In genomic region chr5:137674786-137675185, GRCm38 (mm10) we compare ENCODE assay signal across 23 mouse cellular contexts. TPM values are rescaled to one million over a fixed set of nuclear protein-coding genes. Genes with fewer than 3 reads are reported as not detected.
DNase-seq lines count a peak whose midpoint lies in the region; ATAC-seq and TF ChIP-seq lines count a peak whose summit lies in the region.
"Had no signal": no experiment of that assay in that cellular context is flagged by ENCODE, and none has a peak within 500 bp of the region (broad histone marks: within the 10 kb centered on the region; RNA-seq: fewer than 3 reads in every experiment).

No protein-coding gene starts in this region.

- no peak for TF ChIP-seq POLR2A in kidney, adult 2 months (IDR thresholded peaks at IDR 0.05; ENCODE audit: low read depth, low read length)
- TF ChIP-seq POLR2A in liver, adult 2 months (IDR thresholded peaks at IDR 0.05; ENCODE audit: extremely low read depth, insufficient read depth, low read length) = no peak

- no peak overlapping the region for H3K9ac ChIP-seq in kidney, embryonic 16.5 days (replicated peaks; ENCODE audit: low read length)
- peak overlapping the region; percentile 61 for H3K9ac ChIP-seq in liver, adult 2 months (ENCODE audit: low read depth, low read length)
- no peak overlapping the region for H3K9ac ChIP-seq in liver, embryonic 11.5 days (ENCODE audit: low read depth, low read length)
- no peak overlapping the region for H3K9ac ChIP-seq in liver, embryonic 13.5 days
- no peak overlapping the region for H3K9ac ChIP-seq in liver, postnatal 0 days (replicated peaks)
- H3K9ac ChIP-seq: embryonic facial prominence, embryonic 15.5 days; heart, embryonic 13.5 days had no signal

- no peak overlapping the region for H3K4me2 ChIP-seq in kidney, embryonic 16.5 days (replicated peaks; ENCODE audit: low read depth, low read length)
- no peak overlapping the region for H3K4me2 ChIP-seq in liver, embryonic 11.5 days
- H3K4me2 ChIP-seq in liver, embryonic 13.5 days = no peak overlapping the region
- peak overlapping the region; percentile 34; the same call in 1 of the 2 replicates for H3K4me2 ChIP-seq in liver, postnatal 0 days (ENCODE audit: low read depth, low read length)
- H3K4me2 ChIP-seq: embryonic facial prominence, embryonic 15.5 days; heart, embryonic 13.5 days had no signal

- TF ChIP-seq EP300 in liver, postnatal 0 days (IDR thresholded peaks at IDR 0.05; ENCODE audit: low read depth) = peak; percentile 77; the same call in 1 of the 2 replicates

- H3K27me3 ChIP-seq in kidney, adult 2 months (replicated peaks; ENCODE audit: control insufficient read depth, insufficient read depth, low read length) = no peaks in the 10 kb centered on the region
- no peaks in the 10 kb centered on the region for H3K27me3 ChIP-seq in kidney, embryonic 16.5 days (ENCODE audit: insufficient read depth, low read length)
- H3K27me3 ChIP-seq in liver, adult 2 months (ENCODE audit: control insufficient read depth, insufficient read depth, low read length) = no peaks in the 10 kb centered on the region
- no peaks in the 10 kb centered on the region for H3K27me3 ChIP-seq in liver, embryonic 11.5 days (replicated peaks; ENCODE audit: control insufficient read depth, insufficient read depth, low read length)
- no peaks in the 10 kb centered on the region for H3K27me3 ChIP-seq in liver, embryonic 13.5 days
- no peaks in the 10 kb centered on the region for H3K27me3 ChIP-seq in liver, postnatal 0 days (ENCODE audit: insufficient read depth, low read length)
- no peaks in the 10 kb centered on the region for H3K27me3 ChIP-seq in heart, embryonic 10.5 days (ENCODE audit: insufficient read depth, poor library complexity, severe bottlenecking)
- H3K27me3 ChIP-seq: embryonic facial prominence, embryonic 15.5 days; heart, embryonic 13.5 days had no signal

- H3K36me3 ChIP-seq in kidney, adult 2 months (ENCODE audit: control insufficient read depth, insufficient read depth, low read length) = no peaks in the 10 kb centered on the region
- H3K36me3 ChIP-seq in kidney, embryonic 16.5 days (ENCODE audit: insufficient read depth, low read length) = no peaks in the 10 kb centered on the region
- H3K36me3 ChIP-seq in liver, adult 2 months (ENCODE audit: control insufficient read depth, insufficient read depth, low read length) = no peaks in the 10 kb centered on the region
- peaks cover 15% of the 10 kb centered on the region for H3K36me3 ChIP-seq in liver, embryonic 11.5 days (ENCODE audit: control insufficient read depth, insufficient read depth, low read length)
- H3K36me3 ChIP-seq in liver, embryonic 13.5 days = peaks cover 71% of the 10 kb centered on the region
- peaks cover 18% of the 10 kb centered on the region for H3K36me3 ChIP-seq in liver, postnatal 0 days (replicated peaks; ENCODE audit: insufficient read depth, low read length)
- peaks cover 16% of the 10 kb centered on the region; the same call in 1 of the 2 replicates for H3K36me3 ChIP-seq in heart, embryonic 10.5 days

- peak; percentile 74 for DNase-seq in kidney, adult 2 months
- DNase-seq in liver, adult 2 months (ENCODE audit: extremely low read depth, low read depth, low spot score) = peak; percentile 99
- DNase-seq in liver, embryonic 11.5 days (ENCODE audit: low spot score) = no peak
- no peak for DNase-seq in liver, embryonic 13.5 days
- DNase-seq in liver, postnatal 0 days = peak; percentile 52
- no peak for DNase-seq in heart, embryonic 10.5 days (ENCODE audit: low spot score)
- no peak for DNase-seq in cerebellum, adult 9-11 months
- DNase-seq: adrenal gland, adult 2 months; adrenal gland, postnatal 25 days; cerebellum, adult 18-20 months; cerebellum, postnatal 14 days; embryo, embryonic 11 days; gastrocnemius, adult 2 months; gastrocnemius, postnatal 25 days; heart, postnatal 36 days had no signal

- peaks cover 24% of the 10 kb centered on the region; the same call in 1 of the 2 replicates for H3K79me2 ChIP-seq in liver, adult 2 months (ENCODE audit: control insufficient read depth, insufficient read depth, low read length)

- H3K27ac ChIP-seq in kidney, adult 2 months (ENCODE audit: insufficient read depth, low read depth, low read length) = peak overlapping the region; percentile 83
- H3K27ac ChIP-seq in kidney, embryonic 16.5 days (ENCODE audit: low read length) = no peak overlapping the region
- H3K27ac ChIP-seq in liver, adult 2 months (replicated peaks; ENCODE audit: insufficient read depth, low read depth, low read length) = peak overlapping the region; percentile 97
- no peak overlapping the region for H3K27ac ChIP-seq in liver, embryonic 11.5 days (ENCODE audit: low read depth, low read length)
- H3K27ac ChIP-seq in liver, embryonic 13.5 days = peak overlapping the region; percentile 93; the same call in 1 of the 2 replicates
- H3K27ac ChIP-seq in liver, postnatal 0 days (ENCODE audit: low read depth) = peak overlapping the region; percentile 91
- no peak overlapping the region for H3K27ac ChIP-seq in heart, embryonic 10.5 days
- H3K27ac ChIP-seq: embryonic facial prominence, embryonic 15.5 days; forebrain, embryonic 10.5 days; gastrocnemius, adult 2 months; heart, embryonic 13.5 days had no signal

- ATAC-seq in kidney, embryonic 16.5 days (ENCODE audit: low FRiP score, low TSS enrichment) = no peak
- no peak for ATAC-seq in liver, embryonic 11.5 days (replicated peaks; ENCODE audit: low FRiP score)
- ATAC-seq in liver, embryonic 13.5 days (ENCODE audit: low read depth) = no peak
- ATAC-seq in liver, postnatal 0 days = peak; percentile 73
- ATAC-seq: forebrain, embryonic 14.5 days had no signal

- WGBS in kidney, adult 2 months = 65% methylated on average over 8 of the region's 8 CpGs
- whole genome bisulfite sequencing in kidney, embryonic 16.5 days = 91% methylated on average over 8 of the region's 8 CpGs
- 37% methylated on average over 8 of the region's 8 CpGs for WGBS in liver, adult 2 months
- WGBS in liver, embryonic 11.5 days = 89% methylated on average over 8 of the region's 8 CpGs
- 85% methylated on average over 8 of the region's 8 CpGs for WGBS in liver, embryonic 13.5 days (ENCODE audit: insufficient replicate concordance)
- 79% methylated on average over 8 of the region's 8 CpGs for WGBS in liver, postnatal 0 days (ENCODE audit: insufficient replicate concordance)
- 92% methylated on average over 8 of the region's 8 CpGs for WGBS in heart, embryonic 10.5 days

- no peak overlapping the region for H3K4me3 ChIP-seq in kidney, adult 2 months (ENCODE audit: insufficient read depth, low read depth, low read length)
- H3K4me3 ChIP-seq in kidney, embryonic 16.5 days (ENCODE audit: low read length) = no peak overlapping the region
- H3K4me3 ChIP-seq in liver, adult 2 months (ENCODE audit: insufficient read depth, low read depth, low read length) = peak overlapping the region; percentile 10; the same call in 1 of the 2 replicates
- no peak overlapping the region for H3K4me3 ChIP-seq in liver, embryonic 11.5 days (ENCODE audit: low read depth, low read length)
- no peak overlapping the region for H3K4me3 ChIP-seq in liver, embryonic 13.5 days (replicated peaks)
- H3K4me3 ChIP-seq in liver, postnatal 0 days (ENCODE audit: low read depth, low read length) = no peak overlapping the region
- H3K4me3 ChIP-seq in heart, embryonic 10.5 days = no peak overlapping the region
- H3K4me3 ChIP-seq: embryonic facial prominence, embryonic 15.5 days; erythroblast, embryonic 14.5 days; forebrain, embryonic 10.5 days; gastrocnemius, adult 2 months; heart, embryonic 13.5 days had no signal

- no peak for TF ChIP-seq CTCF in kidney, adult 2 months (conservative IDR thresholded peaks at IDR 0.05; ENCODE audit: insufficient read depth, insufficient read length, low read depth, low read length)
- TF ChIP-seq CTCF in liver, adult 2 months (IDR thresholded peaks at IDR 0.05; ENCODE audit: low read depth, low read length) = no peak
- no peak for TF ChIP-seq CTCF in liver, postnatal 0 days (IDR thresholded peaks at IDR 0.05; ENCODE audit: low read depth)

- no peaks in the 10 kb centered on the region for H3K9me3 ChIP-seq in kidney, embryonic 16.5 days (ENCODE audit: low read length)
- no peaks in the 10 kb centered on the region for H3K9me3 ChIP-seq in liver, embryonic 11.5 days (ENCODE audit: control insufficient read depth, low read length)
- H3K9me3 ChIP-seq in liver, embryonic 13.5 days (replicated peaks) = no peaks in the 10 kb centered on the region
- H3K9me3 ChIP-seq in liver, postnatal 0 days (ENCODE audit: low read length) = no peaks in the 10 kb centered on the region
- no peaks in the 10 kb centered on the region for H3K9me3 ChIP-seq in heart, embryonic 10.5 days
- H3K9me3 ChIP-seq: embryonic facial prominence, embryonic 15.5 days; forebrain, embryonic 10.5 days; heart, embryonic 13.5 days had no signal

- peaks cover 31% of the 10 kb centered on the region for H3K4me1 ChIP-seq in kidney, adult 2 months (ENCODE audit: control insufficient read depth, insufficient read depth, low read length)
- H3K4me1 ChIP-seq in kidney, embryonic 16.5 days (ENCODE audit: insufficient read depth, low read length) = peaks cover 21% of the 10 kb centered on the region
- peaks cover 52% of the 10 kb centered on the region for H3K4me1 ChIP-seq in liver, adult 2 months (ENCODE audit: control insufficient read depth, insufficient read depth, low read length)
- H3K4me1 ChIP-seq in liver, embryonic 11.5 days (replicated peaks; ENCODE audit: control insufficient read depth, insufficient read depth, low read length) = peaks cover 30% of the 10 kb centered on the region
- H3K4me1 ChIP-seq in liver, embryonic 13.5 days (replicated peaks) = peaks cover 78% of the 10 kb centered on the region
- peaks cover 51% of the 10 kb centered on the region for H3K4me1 ChIP-seq in liver, postnatal 0 days (ENCODE audit: insufficient read depth)
- H3K4me1 ChIP-seq in heart, embryonic 10.5 days = peaks cover 24% of the 10 kb centered on the region

RNA-seq across cellular contexts. Expression of gene Agfg2, which starts 9.7 kb away (rescaled TPM):
- 36.5 and 48.1 TPM in 2 replicates for polyA plus RNA-seq in kidney, adult 2 months (2012; rRNA removed)
- 17.2 and 21.1 TPM in 2 replicates for polyA plus RNA-seq in kidney, embryonic 16.5 days (2015; fragmentation: Nextera tagmentation; extraction: Ambion mirVana)
- total RNA-seq in liver, adult 2 months (2014; rRNA removed) = 14.8 and 22.1 TPM in 2 replicates
- 35.9 and 42.2 TPM in 2 replicates for polyA plus RNA-seq in liver, adult 2 months (2012; rRNA removed)
- polyA plus RNA-seq in liver, embryonic 11.5 days (2014; fragmentation: Nextera tagmentation; extraction: Ambion mirVana) = 29.3 and 32.4 TPM in 2 replicates
- polyA plus RNA-seq in liver, embryonic 13.5 days (2015; fragmentation: Nextera tagmentation; extraction: Ambion mirVana) = 32.1 and 37.8 TPM in 2 replicates
- 29.5 and 34.1 TPM in 2 replicates for polyA plus RNA-seq in liver, postnatal 0 days (2015; fragmentation: Nextera tagmentation; extraction: Ambion mirVana)
- polyA plus RNA-seq in heart, embryonic 10.5 days (2016; fragmentation: Nextera tagmentation; extraction: Ambion mirVana) = 31.9 and 34.0 TPM in 2 replicates

RNA-seq across cellular contexts. Expression of gene Irs3, which starts 29.3 kb away (rescaled TPM):
- polyA plus RNA-seq in kidney, adult 2 months (2012; rRNA removed) = 4.2 and 4.4 TPM in 2 replicates
- polyA plus RNA-seq in kidney, embryonic 16.5 days (2015; fragmentation: Nextera tagmentation; extraction: Ambion mirVana) = 0.94 and 1.4 TPM in 2 replicates
- 0.07 TPM in 1 of 2 replicates, not detected in the other for total RNA-seq in liver, adult 2 months (2014; rRNA removed)
- 0.07 and 0.20 TPM in 2 replicates for polyA plus RNA-seq in liver, adult 2 months (2012; rRNA removed)
- polyA plus RNA-seq in liver, embryonic 11.5 days (2014; fragmentation: Nextera tagmentation; extraction: Ambion mirVana) = 0.12 and 0.49 TPM in 2 replicates
- polyA plus RNA-seq in liver, embryonic 13.5 days (2015; fragmentation: Nextera tagmentation; extraction: Ambion mirVana) = 0.13 TPM in 1 of 2 replicates, not detected in the other
- polyA plus RNA-seq in liver, postnatal 0 days (2015; fragmentation: Nextera tagmentation; extraction: Ambion mirVana) = 0.11 TPM in 1 of 2 replicates, not detected in the other
- polyA plus RNA-seq in heart, embryonic 10.5 days (2016; fragmentation: Nextera tagmentation; extraction: Ambion mirVana) = 0.60 and 0.74 TPM in 2 replicates
- total RNA-seq: common myeloid progenitor, adult 5-6 weeks; granulocyte monocyte progenitor cell, adult 5-6 weeks had no signal
- polyA plus RNA-seq: erythroblast, embryonic 14.5 days; forebrain, embryonic 14.5 days; heart, embryonic 13.5 days had no signal

RNA-seq across cellular contexts. Expression of gene Sap25, which starts 33.7 kb away (rescaled TPM):
- polyA plus RNA-seq in kidney, adult 2 months (2012; rRNA removed) = 61.1 and 77.6 TPM in 2 replicates
- polyA plus RNA-seq in kidney, embryonic 16.5 days (2015; fragmentation: Nextera tagmentation; extraction: Ambion mirVana) = 11.7 and 13.3 TPM in 2 replicates
- total RNA-seq in liver, adult 2 months (2014; rRNA removed) = 0.65 and 1.6 TPM in 2 replicates
- polyA plus RNA-seq in liver, adult 2 months (2012; rRNA removed) = 13.0 and 22.7 TPM in 2 replicates
- 7.1 and 11.9 TPM in 2 replicates for polyA plus RNA-seq in liver, embryonic 11.5 days (2014; fragmentation: Nextera tagmentation; extraction: Ambion mirVana)
- polyA plus RNA-seq in liver, embryonic 13.5 days (2015; fragmentation: Nextera tagmentation; extraction: Ambion mirVana) = 2.8 and 3.4 TPM in 2 replicates
- 3.4 and 4.0 TPM in 2 replicates for polyA plus RNA-seq in liver, postnatal 0 days (2015; fragmentation: Nextera tagmentation; extraction: Ambion mirVana)
- polyA plus RNA-seq in heart, embryonic 10.5 days (2016; fragmentation: Nextera tagmentation; extraction: Ambion mirVana) = 4.8 and 6.4 TPM in 2 replicates

RNA-seq across cellular contexts. Expression of gene Gm20605, which starts 45.8 kb away (rescaled TPM):
- 12.2 and 19.8 TPM in 2 replicates for polyA plus RNA-seq in kidney, adult 2 months (2012; rRNA removed)
- polyA plus RNA-seq in kidney, embryonic 16.5 days (2015; fragmentation: Nextera tagmentation; extraction: Ambion mirVana) = 18.4 and 20.9 TPM in 2 replicates
- total RNA-seq in liver, adult 2 months (2014; rRNA removed) = 0.74 and 1.5 TPM in 2 replicates
- 4.3 and 5.6 TPM in 2 replicates for polyA plus RNA-seq in liver, adult 2 months (2012; rRNA removed)
- 11.6 and 13.2 TPM in 2 replicates for polyA plus RNA-seq in liver, embryonic 11.5 days (2014; fragmentation: Nextera tagmentation; extraction: Ambion mirVana)
- 3.4 and 4.1 TPM in 2 replicates for polyA plus RNA-seq in liver, embryonic 13.5 days (2015; fragmentation: Nextera tagmentation; extraction: Ambion mirVana)
- polyA plus RNA-seq in liver, postnatal 0 days (2015; fragmentation: Nextera tagmentation; extraction: Ambion mirVana) = 2.4 and 2.6 TPM in 2 replicates
- 7.7 and 9.8 TPM in 2 replicates for polyA plus RNA-seq in heart, embryonic 10.5 days (2016; fragmentation: Nextera tagmentation; extraction: Ambion mirVana)

RNA-seq across cellular contexts. Expression of gene Lrch4, which starts 45.9 kb away (rescaled TPM):
- 39.4 and 45.5 TPM in 2 replicates for polyA plus RNA-seq in kidney, adult 2 months (2012; rRNA removed)
- polyA plus RNA-seq in kidney, embryonic 16.5 days (2015; fragmentation: Nextera tagmentation; extraction: Ambion mirVana) = 39.5 and 51.8 TPM in 2 replicates
- total RNA-seq in liver, adult 2 months (2014; rRNA removed) = 0.74 and 1.1 TPM in 2 replicates
- polyA plus RNA-seq in liver, adult 2 months (2012; rRNA removed) = 10.7 and 15.0 TPM in 2 replicates
- 46.6 and 54.5 TPM in 2 replicates for polyA plus RNA-seq in liver, embryonic 11.5 days (2014; fragmentation: Nextera tagmentation; extraction: Ambion mirVana)
- 24.8 and 32.0 TPM in 2 replicates for polyA plus RNA-seq in liver, embryonic 13.5 days (2015; fragmentation: Nextera tagmentation; extraction: Ambion mirVana)
- polyA plus RNA-seq in liver, postnatal 0 days (2015; fragmentation: Nextera tagmentation; extraction: Ambion mirVana) = 24.1 and 24.3 TPM in 2 replicates
- 23.3 and 23.7 TPM in 2 replicates for polyA plus RNA-seq in heart, embryonic 10.5 days (2016; fragmentation: Nextera tagmentation; extraction: Ambion mirVana)

Comparison
In these comparisons a context has a peak if more than half of its experiments do, and no peak if none do; other contexts are left out.
1. DNase-seq: peak in kidney, adult 2 months (single experiment), liver, adult 2 months (single experiment) and liver, postnatal 0 days (single experiment); none in liver, embryonic 11.5 days (single experiment), liver, embryonic 13.5 days (single experiment), heart, embryonic 10.5 days (single experiment) and cerebellum, adult 9-11 months (single experiment).
2. H3K27ac ChIP-seq: peak in kidney, adult 2 months (single experiment), liver, adult 2 months (single experiment), liver, embryonic 13.5 days (single experiment) and liver, postnatal 0 days (single experiment); none in kidney, embryonic 16.5 days (single experiment), liver, embryonic 11.5 days (single experiment) and heart, embryonic 10.5 days (single experiment).